Mouse (Mus musculus) heart, embryonic 10.5 days (tissue): ENCODE measurements at regions not wholly inside any gene's neighbourhood (a gene's known extent, or its start where the extent isn't known, plus 50 kb on each side); places are given as distances from the start of the nearest gene placed in this dataset.

Experiments
- DNase-seq: peaks from one replicate; pipeline ENCODE4 v3.0.0-alpha.2; 2017; ENCODE audit warnings: low spot score
- H3K27ac ChIP-seq: fragments of 300-500 bp; sonication (generic); 2 replicates; pipeline ENCODE4 v1.5.1; 2016; ENCODE audit warnings: mild to moderate bottlenecking
- H3K27me3 ChIP-seq: fragments of 300-500 bp; sonication (generic); 2 replicates; pipeline ENCODE4 v1.6.1; 2016; ENCODE audit warnings: mild to moderate bottlenecking; ENCODE audit not compliant: poor library complexity, insufficient read depth, severe bottlenecking
- H3K36me3 ChIP-seq: fragments of 300-500 bp; sonication (generic); 2 replicates; pipeline ENCODE4 v1.6.1; 2016; ENCODE audit warnings: mild to moderate bottlenecking, moderate library complexity
- H3K4me1 ChIP-seq: fragments of 300-500 bp; sonication (generic); 2 replicates; pipeline ENCODE4 v1.6.1; 2016; ENCODE audit warnings: mild to moderate bottlenecking
- H3K4me3 ChIP-seq: fragments of 300-500 bp; sonication (generic); 2 replicates; pipeline ENCODE4 v1.5.1; 2016; ENCODE audit warnings: mild to moderate bottlenecking, moderate library complexity
- H3K9me3 ChIP-seq: fragments of 300-500 bp; sonication (generic); 2 replicates; pipeline ENCODE4 v1.6.1; 2016; ENCODE audit warnings: mild to moderate bottlenecking, moderate library complexity
- WGBS: fragments of 180-500 bp; shearing (Covaris S2); methylation state at CpG from one replicate; pipeline ENCODE4 v1.1.7; 2016; 5-methylcytosine and 5-hydroxymethylcytosine counted together

GRCm38 (mm10) chr14:76805151-76805785 is 231.3 kb upstream of the Ccdc122 start:
- H3K36me3 ChIP-seq = no peaks in the 10 kb centered on the region
- WGBS = 56% methylated on average over 13 of the region's 13 CpGs
- no peaks in the 10 kb centered on the region for H3K27me3 ChIP-seq
- peaks cover 25% of the 10 kb centered on the region for H3K4me1 ChIP-seq
- H3K4me3 ChIP-seq = no peak overlapping the region
- H3K27ac ChIP-seq = peak overlapping the region; percentile 83
- no peaks in the 10 kb centered on the region for H3K9me3 ChIP-seq
- peak; percentile 62 for DNase-seq

GRCm38 (mm10) chr14:76804447-76805150 is 232.0 kb upstream of the Ccdc122 start:
- H3K27me3 ChIP-seq = no peaks in the 10 kb centered on the region
- peaks cover 28% of the 10 kb centered on the region for H3K4me1 ChIP-seq
- H3K9me3 ChIP-seq = no peaks in the 10 kb centered on the region
- H3K36me3 ChIP-seq = no peaks in the 10 kb centered on the region
- H3K27ac ChIP-seq = peak overlapping the region; percentile 83
- peak; percentile 77 for DNase-seq
- WGBS = 40% methylated on average over 6 of the region's 6 CpGs
- H3K4me3 ChIP-seq = no peak overlapping the region

GRCm38 (mm10) chr14:76800181-76800580 is 236.4 kb upstream of the Ccdc122 start:
- no peak overlapping the region for H3K4me3 ChIP-seq
- no peaks in the 10 kb centered on the region for H3K27me3 ChIP-seq
- no peaks in the 10 kb centered on the region for H3K9me3 ChIP-seq
- peaks cover 50% of the 10 kb centered on the region for H3K4me1 ChIP-seq
- DNase-seq = no peak
- H3K36me3 ChIP-seq = no peaks in the 10 kb centered on the region
- WGBS = 84% methylated on average over 4 of the region's 4 CpGs
- no peak overlapping the region for H3K27ac ChIP-seq

- H3K36me3 ChIP-seq = no peaks in the 10 kb centered on the region
- peaks cover 46% of the 10 kb centered on the region for H3K4me1 ChIP-seq
- no peaks in the 10 kb centered on the region for H3K9me3 ChIP-seq
- H3K27ac ChIP-seq = no peak overlapping the region
- no peaks in the 10 kb centered on the region for H3K27me3 ChIP-seq
- no peak for DNase-seq
- H3K4me3 ChIP-seq = no peak overlapping the region
- 63% methylated on average over 6 of the region's 6 CpGs for WGBS
Observed at GRCm38 (mm10) chr14:76799741-76800140, 236.8 kb upstream of the Ccdc122 start.

- H3K4me1 ChIP-seq = peaks cover 38% of the 10 kb centered on the region
- DNase-seq = no peak
- no peaks in the 10 kb centered on the region for H3K27me3 ChIP-seq
- no peaks in the 10 kb centered on the region for H3K36me3 ChIP-seq
- H3K4me3 ChIP-seq = no peak overlapping the region
- peak overlapping the region; percentile 69 for H3K27ac ChIP-seq
- WGBS = 76% methylated on average over 8 of the region's 8 CpGs
- H3K9me3 ChIP-seq = no peaks in the 10 kb centered on the region
Observed at GRCm38 (mm10) chr14:76798925-76799428, 237.6 kb upstream of the Ccdc122 start.

- H3K27me3 ChIP-seq = no peaks in the 10 kb centered on the region
- H3K4me1 ChIP-seq = peaks cover 33% of the 10 kb centered on the region
- H3K27ac ChIP-seq = peak overlapping the region; percentile 69
- H3K36me3 ChIP-seq = no peaks in the 10 kb centered on the region
- 68% methylated on average over 6 of the region's 6 CpGs for WGBS
- DNase-seq = no peak
- H3K4me3 ChIP-seq = no peak overlapping the region
- no peaks in the 10 kb centered on the region for H3K9me3 ChIP-seq
Observed at GRCm38 (mm10) chr14:76798488-76798887, 238.1 kb upstream of the Ccdc122 start.

GRCm38 (mm10) chr14:76797518-76797917 is 239.1 kb upstream of the Ccdc122 start:
- Histone ChIP-seq H3K4me3 (no peak overlapping the region), H3K27me3 (no peaks in the 10 kb centered on the region), H3K36me3 (no peaks in the 10 kb centered on the region), H3K4me1 (peaks cover 35% of the 10 kb centered on the region), H3K27ac (no peak overlapping the region; the same call in 1 of the 2 replicates), H3K9me3 (no peaks in the 10 kb centered on the region)
- 26% methylated on average over 6 of the region's 6 CpGs for WGBS
- no peak for DNase-seq

GRCm38 (mm10) chr14:76791811-76792571 is 235.3 kb upstream of the Serp2 start:
- 32% methylated on average over 6 of the region's 6 CpGs for WGBS
- Histone ChIP-seq H3K4me3 (no peak overlapping the region), H3K27ac (peak overlapping the region; percentile 81), H3K9me3 (no peaks in the 10 kb centered on the region), H3K36me3 (no peaks in the 10 kb centered on the region), H3K4me1 (peaks cover 41% of the 10 kb centered on the region), H3K27me3 (no peaks in the 10 kb centered on the region)
- DNase-seq = no peak

- Histone ChIP-seq H3K4me1 (peaks cover 34% of the 10 kb centered on the region), H3K27me3 (no peaks in the 10 kb centered on the region), H3K9me3 (no peaks in the 10 kb centered on the region), H3K36me3 (no peaks in the 10 kb centered on the region), H3K4me3 (no peak overlapping the region), H3K27ac (peak overlapping the region; percentile 47)
- peak; percentile 72 for DNase-seq
- 54% methylated on average over 7 of the region's 7 CpGs for WGBS
Observed at GRCm38 (mm10) chr14:76789376-76789775, 232.7 kb upstream of the Serp2 start.

GRCm38 (mm10) chr14:76787601-76788000 is 230.9 kb upstream of the Serp2 start:
- H3K9me3 ChIP-seq = no peaks in the 10 kb centered on the region
- no peak overlapping the region for H3K4me3 ChIP-seq
- H3K27me3 ChIP-seq = no peaks in the 10 kb centered on the region
- no peak for DNase-seq
- H3K27ac ChIP-seq = no peak overlapping the region
- peaks cover 32% of the 10 kb centered on the region for H3K4me1 ChIP-seq
- no peaks in the 10 kb centered on the region for H3K36me3 ChIP-seq
- 77% methylated on average over 6 of the region's 6 CpGs for WGBS

GRCm38 (mm10) chr14:76786214-76786613 is 229.5 kb upstream of the Serp2 start:
- WGBS = 72% methylated on average over 4 of the region's 4 CpGs

GRCm38 (mm10) chr14:76781524-76781880 is 224.8 kb upstream of the Serp2 start:
- peaks cover 28% of the 10 kb centered on the region for H3K4me1 ChIP-seq
- H3K27ac ChIP-seq = peak overlapping the region; percentile 42; the same call in 1 of the 2 replicates
- H3K27me3 ChIP-seq = no peaks in the 10 kb centered on the region
- H3K36me3 ChIP-seq = no peaks in the 10 kb centered on the region
- H3K9me3 ChIP-seq = no peaks in the 10 kb centered on the region
- no peak for DNase-seq
- WGBS = 23% methylated on average over 3 of the region's 3 CpGs
- no peak overlapping the region for H3K4me3 ChIP-seq

More at GRCm38 (mm10) chr14:76786214-76786613, 229.5 kb upstream of the Serp2 start:
- H3K9me3 ChIP-seq = no peaks in the 10 kb centered on the region
- peaks cover 24% of the 10 kb centered on the region for H3K4me1 ChIP-seq
- no peak for DNase-seq
- no peak overlapping the region for H3K4me3 ChIP-seq
- no peaks in the 10 kb centered on the region for H3K27me3 ChIP-seq
- no peaks in the 10 kb centered on the region for H3K36me3 ChIP-seq
- no peak overlapping the region for H3K27ac ChIP-seq
